Comparison of ENCODE assay signal across 23 mouse cellular contexts in the genomic region with DNA sequence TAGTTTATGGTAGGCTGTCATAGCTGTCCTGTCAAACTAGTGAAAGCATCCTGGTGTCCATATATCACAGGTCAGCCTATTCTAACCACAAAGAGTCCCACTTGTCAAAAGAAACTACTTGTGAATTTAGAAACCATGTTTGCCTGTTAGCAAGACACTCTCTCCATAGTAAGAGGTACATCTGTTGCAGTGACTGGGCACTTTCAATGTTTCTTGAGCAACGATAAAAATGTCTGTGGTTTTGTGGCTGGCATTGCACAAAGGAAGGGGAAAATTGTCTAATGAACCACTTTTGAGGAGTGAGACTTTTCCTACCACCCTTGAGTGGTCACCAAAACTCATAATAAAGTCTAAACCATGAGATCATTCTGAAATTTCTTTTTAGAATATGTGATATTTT. TPM values are rescaled to one million over a fixed set of nuclear protein-coding genes. Genes with fewer than 3 reads are reported as not detected.
DNase-seq lines count a peak whose midpoint lies in the region; ATAC-seq and TF ChIP-seq lines count a peak whose summit lies in the region.
"Had no signal": no experiment of that assay in that cellular context is flagged by ENCODE, and none has a peak within 500 bp of the region (broad histone marks: within the 10 kb centered on the region; RNA-seq: fewer than 3 reads in every experiment).

No protein-coding gene starts in this region.

- H3K4me3 ChIP-seq in CH12.LX (replicated peaks in 1 of 3; ENCODE audit: low read depth in 2 of 3, low read length in 2 of 3, poor library complexity in 1 of 3) (no peak overlapping the region), myocyte (no peak overlapping the region)
- no peak overlapping the region for H3K4me3 ChIP-seq in liver, embryonic 16.5 days (ENCODE audit: low read depth, low read length)
- no peak overlapping the region for H3K4me3 ChIP-seq in forebrain, embryonic 16.5 days (replicated peaks; ENCODE audit: low read length)
- H3K4me3 ChIP-seq: erythroblast, embryonic 14.5 days; forebrain, embryonic 13.5 days; hindbrain, embryonic 10.5 days; left cerebral cortex, adult 2 months had no signal

- 23% methylated on average over 1 of the region's 1 CpGs for WGBS in liver, embryonic 16.5 days (ENCODE audit: insufficient replicate concordance)
- 72% methylated on average over 1 of the region's 1 CpGs for WGBS in forebrain, embryonic 16.5 days

- H3K9me3 ChIP-seq in CH12.LX (replicated peaks; ENCODE audit: low read length): no peaks in the 10 kb centered on the region
- H3K9me3 ChIP-seq in liver, embryonic 16.5 days (replicated peaks; ENCODE audit: control insufficient read depth, low read length): no peaks in the 10 kb centered on the region
- H3K9me3 ChIP-seq in forebrain, embryonic 16.5 days (ENCODE audit: control insufficient read depth, low read length): no peaks in the 10 kb centered on the region
- H3K9me3 ChIP-seq: forebrain, embryonic 13.5 days; hindbrain, embryonic 10.5 days had no signal

- H3K4me1 ChIP-seq in CH12.LX (ENCODE audit: control insufficient read depth in 1 of 2, insufficient read depth in 2 of 2): peaks cover 0 to 25% of the 10 kb centered on the region in 2 experiments; a peak in 2 of 4 replicates
- H3K4me1 ChIP-seq in liver, embryonic 16.5 days (ENCODE audit: control insufficient read depth, low read depth, low read length): no peaks in the 10 kb centered on the region
- H3K4me1 ChIP-seq in forebrain, embryonic 16.5 days (replicated peaks; ENCODE audit: control insufficient read depth, insufficient read depth, low read length): no peaks in the 10 kb centered on the region
- H3K4me1 ChIP-seq: forebrain, embryonic 13.5 days; hindbrain, embryonic 10.5 days had no signal

- H3K27me3 ChIP-seq in CH12.LX (replicated peaks) (no peaks in the 10 kb centered on the region), Patski (no peaks in the 10 kb centered on the region), myocyte (ENCODE audit: control insufficient read depth, insufficient read depth, insufficient read length) (no peaks in the 10 kb centered on the region)
- H3K27me3 ChIP-seq in liver, embryonic 16.5 days (ENCODE audit: control insufficient read depth, insufficient read depth, low read depth, low read length): no peaks in the 10 kb centered on the region
- no peaks in the 10 kb centered on the region for H3K27me3 ChIP-seq in forebrain, embryonic 16.5 days (replicated peaks; ENCODE audit: control insufficient read depth, insufficient read depth, low read length)
- H3K27me3 ChIP-seq: forebrain, embryonic 13.5 days had no signal

- no peak overlapping the region for H3ac ChIP-seq in myocyte (ENCODE audit: control insufficient read depth, insufficient read length)

- TF ChIP-seq CTCF in CH12.LX (conservative IDR thresholded peaks at IDR 0.05 in 1 of 2, IDR thresholded peaks at IDR 0.05 in 1 of 2; ENCODE audit: low read depth in 2 of 2, low read length in 2 of 2) (no peak), Patski (IDR thresholded peaks at IDR 0.05) (no peak)

- H3K27ac ChIP-seq in CH12.LX (ENCODE audit: insufficient read depth, low read depth): no peak overlapping the region
- no peak overlapping the region for H3K27ac ChIP-seq in liver, embryonic 16.5 days (ENCODE audit: low read length)
- no peak overlapping the region for H3K27ac ChIP-seq in forebrain, embryonic 16.5 days (ENCODE audit: low read length)
- H3K27ac ChIP-seq: forebrain, embryonic 13.5 days; hindbrain, embryonic 10.5 days; left cerebral cortex, adult 2 months had no signal

- 0 out of 2 replicates have a peak, but pooled peaks have one; percentile 12 for TF ChIP-seq EP300 in CH12.LX (IDR thresholded peaks at IDR 0.05; ENCODE audit: low read length)

- no peak overlapping the region for H3K4me2 ChIP-seq in CH12.LX (ENCODE audit: insufficient read depth, low read depth, poor library complexity, severe bottlenecking)
- H3K4me2 ChIP-seq in liver, embryonic 16.5 days (ENCODE audit: low read depth, low read length): no peak overlapping the region
- H3K4me2 ChIP-seq in myocyte (ENCODE audit: low read depth): peak overlapping the region; percentile 20
- no peak overlapping the region for H3K4me2 ChIP-seq in forebrain, embryonic 16.5 days (ENCODE audit: low read length)
- H3K4me2 ChIP-seq: forebrain, embryonic 13.5 days had no signal

- in situ Hi-C loops in CH12.LX (cut with MboI; ENCODE audit: low pct_ligation_motif_present, low pct_unique_long_range_greater_than_20kb, low sequenced_read_pairs) (loop anchor here (25.0 kb wide), 2 partner anchors 339 to 489 kb away; no protein-coding TSS in a partner anchor), Patski (cut with MboI; ENCODE audit: low pct_unique_long_range_greater_than_20kb) (no loop called here)

- DNase-seq in CH12.LX (ENCODE audit: extremely low read depth): no peak
- DNase-seq in Patski (ENCODE audit: low read depth, low spot score): peak; percentile 60
- DNase-seq in kidney, postnatal 14 days: no peak
- no peak for DNase-seq in thymus, postnatal 25 days
- DNase-seq: adrenal gland, postnatal 10 days; cerebellum, adult 18-20 months; gastrocnemius, postnatal 25 days; kidney, adult 18-20 months; kidney, postnatal 25 days; left cerebral cortex, postnatal 4 days; retina, postnatal 1 day; right cerebral cortex, postnatal 4 days had no signal

- peak; percentile 97 for ATAC-seq in Patski
- peak; percentile 24; the same call in 1 of the 2 replicates for ATAC-seq in liver, embryonic 16.5 days (ENCODE audit: low read depth)
- no peak for ATAC-seq in forebrain, embryonic 16.5 days
- ATAC-seq: activated CD4-positive, CD25-positive, alpha-beta regulatory T cell, adult 4 months; forebrain, embryonic 13.5 days; lung, postnatal 0 days; midbrain, embryonic 16.5 days had no signal

- TF ChIP-seq POLR2A in CH12.LX (IDR thresholded peaks at IDR 0.05; ENCODE audit: low read depth, low read length) (no peak), myocyte (IDR thresholded peaks at IDR 0.05; ENCODE audit: insufficient read length, low read depth) (no peak)

- H3K79me2 ChIP-seq in CH12.LX (replicated peaks; ENCODE audit: control insufficient read depth, extremely low read depth, insufficient read depth, poor library complexity, severe bottlenecking) (no peaks in the 10 kb centered on the region), myocyte (ENCODE audit: control insufficient read depth, insufficient read depth) (no peaks in the 10 kb centered on the region)

- H3K9ac ChIP-seq in CH12.LX (ENCODE audit: insufficient read depth, low read depth): no peak overlapping the region
- no peak overlapping the region for H3K9ac ChIP-seq in liver, embryonic 16.5 days (ENCODE audit: low read depth, low read length)
- no peak overlapping the region for H3K9ac ChIP-seq in forebrain, embryonic 16.5 days (replicated peaks; ENCODE audit: low read depth, low read length)
- H3K9ac ChIP-seq: forebrain, embryonic 13.5 days had no signal

- dilution Hi-C loops in CH12.LX (cut with MboI; ENCODE audit: extremely low pct_ligation_motif_present, extremely low pct_unique_long_range_greater_than_20kb, low sequenced_read_pairs): no loop called here

- CTCF ChIA-PET in Patski (lab: Charles Lee): interaction anchor here (1.3 to 1.6 kb wide), 2 partner anchors 15 to 26 kb away, joined by 3 read pairs; no protein-coding TSS in a partner anchor

- no peak for TF ChIP-seq RAD21 in CH12.LX (IDR thresholded peaks at IDR 0.05; ENCODE audit: low read depth, low read length)

- POLR2A ChIA-PET in Patski (lab: Charles Lee): no interaction called here

- H3K36me3 ChIP-seq in CH12.LX (replicated peaks in 1 of 2; ENCODE audit: control insufficient read depth in 1 of 2, insufficient read depth in 1 of 2, low read length in 1 of 2) (no peaks in the 10 kb centered on the region), myocyte (ENCODE audit: control insufficient read depth, insufficient read depth) (no peaks in the 10 kb centered on the region)
- no peaks in the 10 kb centered on the region for H3K36me3 ChIP-seq in liver, embryonic 16.5 days (ENCODE audit: control insufficient read depth, insufficient read depth)
- H3K36me3 ChIP-seq in forebrain, embryonic 16.5 days (ENCODE audit: control insufficient read depth, insufficient read depth): no peaks in the 10 kb centered on the region
- H3K36me3 ChIP-seq: hindbrain, embryonic 10.5 days had no signal

TF ChIP-seq in CH12.LX, 34 proteins besides CTCF, POLR2A, EP300 and RAD21:
- TF ChIP-seq PAX5 (IDR thresholded peaks at IDR 0.05; ENCODE audit: low read length): no peak

TF ChIP-seq in myocyte, 11 proteins besides CTCF, POLR2A, EP300 and RAD21:
- TF ChIP-seq REST (IDR thresholded peaks at IDR 0.05; ENCODE audit: insufficient read depth, insufficient read length) (no peak), MYOD1 (IDR thresholded peaks at IDR 0.05; ENCODE audit: control insufficient read depth in 1 of 3, insufficient read length in 2 of 3, low read depth in 2 of 3) (no peak), CEBPB (IDR thresholded peaks at IDR 0.05; ENCODE audit: insufficient read depth, poor library complexity, severe bottlenecking) (peak; percentile 85)

RNA-seq across cellular contexts. Expression of a gene that starts 36.1 kb away (rescaled TPM):
- total RNA-seq in CH12.LX (2012; rRNA removed) (0.59 and 2.1 TPM in 2 replicates), CH12.LX (2014; rRNA removed) (3.2 and 3.4 TPM in 2 replicates)
- polyA plus RNA-seq in CH12.LX (2012; ENCODE audit: insufficient read length, low read depth) (0.82 and 1.1 TPM in 2 replicates), Patski (2021) (under 0.01 TPM), myocyte (2012; fragmentation: generic; extraction: Trizol) (0.06 TPM)
- polyA plus RNA-seq in liver, embryonic 16.5 days (2015; fragmentation: Nextera tagmentation; extraction: Ambion mirVana): 0.01 TPM in 1 of 2 replicates, not detected in the other
- 0.03 and 0.06 TPM in 2 replicates for polyA plus RNA-seq in forebrain, embryonic 16.5 days (2015; fragmentation: Nextera tagmentation; extraction: Ambion mirVana)
- total RNA-seq: gastrocnemius, postnatal 25 days; liver, adult 2 months had no signal
- polyA plus RNA-seq: activated CD4-positive, CD25-positive, alpha-beta regulatory T cell, adult 4 months; erythroblast, embryonic 14.5 days; forebrain, embryonic 13.5 days; liver, adult 2 months had no signal
